Mouse (Mus musculus): ENCODE measurements around the gene Nup62. TPM values are rescaled to one million over a fixed set of nuclear protein-coding genes. Genes with fewer than 3 reads are reported as not detected.

Gene Nup62
- total RNA-seq, 2 experiments from 2014 or later: 20.1 to 25.2 TPM

- peak; percentile 100 for DNase-seq (ENCODE audit: low spot score)
These were observed 32.9 kb downstream of the Nup62 start, which contains the start of the genes Akt1s1 and Tbc1d17 for GRCm38 (mm10) chr7:44848561-44849415. TSS of gene Akt1s1 (plus strand) at chr7:44848991. TSS of gene Tbc1d17 (minus strand) at chr7:44849079.

DNA sequence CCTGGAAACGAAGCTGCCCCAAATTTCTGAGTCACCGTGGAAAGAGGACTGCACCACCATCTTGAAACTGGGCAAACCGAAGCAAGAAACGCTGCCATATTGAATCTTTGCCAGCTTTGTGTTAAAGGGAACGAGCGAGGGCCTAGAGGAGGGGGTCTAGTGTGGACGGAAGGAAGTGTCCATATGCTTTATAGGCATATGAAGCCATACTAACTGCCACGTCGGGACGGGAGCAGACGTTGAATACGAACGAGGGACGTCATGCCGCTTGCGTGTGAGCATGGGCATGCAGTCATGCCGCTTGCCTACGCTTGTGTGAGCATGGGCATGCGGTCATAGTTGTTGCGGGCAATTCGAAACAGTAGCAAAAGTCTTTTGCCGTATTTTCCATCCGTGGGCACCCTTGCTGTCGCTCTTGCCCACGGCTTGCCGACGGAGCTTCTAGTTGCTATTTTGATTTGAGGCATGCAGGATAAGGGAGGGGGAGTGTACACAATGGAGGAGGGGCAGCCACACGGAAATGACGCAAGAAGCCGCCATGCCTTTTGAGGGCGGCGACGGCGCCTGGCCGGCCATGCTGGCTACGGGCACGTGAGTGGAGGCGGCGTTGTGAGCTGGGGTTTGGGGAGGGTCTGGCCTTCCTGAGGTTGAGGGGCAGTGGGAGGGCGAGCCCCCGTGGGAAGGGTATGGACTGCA is 33.7 kb downstream of the Nup62 start:
- DNase-seq (ENCODE audit: low spot score): peak; percentile 92

GRCm38 (mm10) chr7:44850146-44850545 is 34.3 kb downstream of the Nup62 start:
- peak; percentile 69 for DNase-seq (ENCODE audit: low spot score)

- no peak for DNase-seq (ENCODE audit: low spot score)
These were observed 35.1 kb downstream of the Nup62 start for GRCm38 (mm10) chr7:44850789-44851624.

DNA sequence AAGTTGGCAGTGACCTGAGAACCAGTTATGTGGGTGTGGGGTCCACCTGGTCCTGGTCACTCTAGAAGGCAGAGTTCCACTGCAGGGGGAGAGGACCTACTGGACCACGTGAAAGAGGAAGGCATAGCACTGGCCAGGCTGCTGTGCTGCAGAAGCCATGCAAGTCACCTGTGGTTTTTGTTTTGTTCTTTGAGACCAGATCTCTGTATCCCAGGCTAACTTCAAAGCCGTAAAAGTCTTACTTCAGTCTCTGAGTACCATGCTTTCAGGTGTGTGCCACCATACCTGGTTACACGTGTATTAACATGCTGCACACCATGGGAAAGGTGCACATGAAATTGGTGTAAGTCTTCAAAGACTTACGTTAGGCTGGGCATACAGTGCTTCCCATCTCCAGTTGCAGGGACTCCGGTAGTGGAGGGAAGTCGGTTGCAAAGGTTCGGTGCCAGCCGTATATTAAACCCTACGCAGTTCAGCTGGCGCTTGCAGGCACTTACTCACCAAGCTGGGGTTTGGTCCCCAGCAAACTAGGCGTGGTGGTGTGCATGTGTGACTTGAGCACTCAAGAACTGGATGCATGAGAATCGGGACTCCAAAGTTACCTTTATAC is 35.8 kb downstream of the Nup62 start:
- no peak for DNase-seq (ENCODE audit: low spot score)

DNA sequence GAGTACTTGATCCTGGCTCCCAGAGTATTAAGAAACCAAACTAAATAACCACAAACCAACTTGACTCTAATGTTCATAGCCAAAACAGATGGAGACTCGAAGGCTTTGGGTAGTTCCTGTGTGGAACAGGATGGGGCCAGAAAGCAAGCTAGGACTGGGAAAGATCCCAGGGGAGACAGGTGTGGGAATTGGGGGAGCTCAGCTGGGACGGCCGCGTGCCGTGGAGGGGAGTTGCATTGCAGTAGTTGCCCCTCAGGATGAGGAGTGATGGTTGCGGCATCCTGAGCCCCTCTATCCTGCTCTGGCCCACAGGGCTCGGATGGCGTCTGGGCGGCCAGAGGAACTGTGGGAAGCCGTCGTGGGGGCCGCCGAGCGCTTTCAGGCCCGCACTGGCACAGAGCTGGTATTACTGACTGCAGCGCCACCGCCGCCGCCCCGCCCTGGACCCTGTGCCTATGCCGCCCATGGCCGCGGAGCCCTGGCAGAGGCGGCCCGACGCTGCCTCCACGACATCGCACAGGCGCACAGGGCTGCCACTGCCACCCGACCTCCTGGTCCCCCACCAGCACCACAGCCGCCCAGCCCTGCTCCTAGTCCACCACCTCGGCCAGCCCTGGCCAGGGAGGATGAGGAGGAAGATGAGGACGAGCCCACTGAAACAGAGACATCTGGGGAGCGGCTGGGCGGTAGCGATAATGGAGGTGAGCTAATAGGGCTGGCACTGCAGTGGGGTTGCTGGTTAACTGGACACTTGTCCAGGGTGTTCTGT is 36.6 kb downstream of the Nup62 start:
- DNase-seq (ENCODE audit: low spot score): no peak

GRCm38 (mm10) chr7:44853065-44853464 is 37.2 kb downstream of the Nup62 start:
- DNase-seq (ENCODE audit: low spot score): no peak

DNA sequence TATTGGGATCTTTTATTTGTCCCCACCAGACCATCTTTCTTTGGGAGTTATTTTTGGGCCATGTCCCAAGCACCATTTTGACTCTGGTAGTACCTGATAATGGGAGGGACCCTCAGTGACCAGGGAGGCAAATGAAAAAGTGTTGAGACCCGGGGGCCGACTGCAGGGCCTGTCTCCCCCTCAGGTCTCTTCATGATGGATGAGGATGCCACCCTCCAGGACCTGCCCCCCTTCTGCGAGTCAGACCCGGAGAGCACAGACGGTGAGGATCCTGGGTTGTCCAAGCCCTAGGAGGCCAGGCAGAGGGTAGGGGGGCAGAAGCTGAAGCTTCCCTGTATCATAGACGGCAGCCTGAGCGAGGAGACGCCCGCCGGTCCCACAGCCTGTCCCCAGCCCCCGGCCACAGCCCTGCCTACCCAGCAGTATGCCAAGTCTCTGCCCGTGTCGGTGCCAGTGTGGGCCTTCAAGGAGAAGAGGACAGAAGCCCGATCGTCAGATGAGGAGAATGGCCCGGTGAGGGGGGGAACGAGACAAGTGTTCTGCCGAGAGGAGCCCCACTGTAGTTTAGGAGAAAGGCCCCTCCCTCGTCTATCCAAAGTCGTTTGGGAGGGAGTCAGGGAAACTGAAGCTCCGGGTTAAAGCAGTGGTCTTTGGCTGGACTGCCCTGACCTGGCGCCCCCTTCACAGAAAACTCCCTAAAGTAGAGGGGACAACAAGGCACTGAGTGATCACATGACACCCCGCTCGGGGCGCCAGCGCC is 37.9 kb downstream of the Nup62 start:
- DNase-seq (ENCODE audit: low spot score): no peak

GRCm38 (mm10) chr7:44854356-44855031 is 38.6 kb downstream of the Nup62 start:
- DNase-seq (ENCODE audit: low spot score): peak; percentile 81

- no peak for DNase-seq (ENCODE audit: low spot score)
These were observed 39.1 kb downstream of the Nup62 start for GRCm38 (mm10) chr7:44855036-44855435.

DNA sequence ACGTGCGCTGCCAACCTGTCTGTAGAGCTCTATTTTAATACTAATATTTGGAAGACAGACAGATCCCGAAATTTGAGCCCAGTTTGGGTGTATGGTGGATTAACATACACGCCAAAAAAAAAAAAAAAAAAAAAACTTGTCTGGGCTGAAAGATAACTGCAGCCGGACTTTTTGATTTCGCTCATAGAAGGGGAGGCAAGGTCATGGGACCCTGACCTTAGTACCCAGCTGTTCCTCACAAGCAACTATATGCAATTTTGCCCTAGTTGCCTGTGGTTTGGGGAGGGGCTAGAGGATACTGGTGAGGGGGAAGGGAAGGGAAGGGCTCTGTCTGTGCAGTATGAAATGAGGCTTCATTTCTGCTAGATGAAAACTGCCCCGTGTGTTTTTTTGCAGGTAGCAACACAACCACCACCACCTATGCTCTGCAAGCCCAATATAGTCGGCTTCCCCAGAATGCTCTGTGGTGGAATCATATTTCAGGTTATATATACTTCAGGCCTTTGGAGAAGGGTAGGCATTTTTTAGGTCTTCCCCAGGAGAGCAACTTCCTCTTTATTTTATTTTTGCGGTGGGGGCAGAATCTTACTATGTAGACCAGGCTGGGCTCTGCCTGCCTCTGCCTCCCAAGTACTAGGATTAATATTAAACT is 40.5 kb downstream of the Nup62 start:
- DNase-seq (ENCODE audit: low spot score): no peak

DNA sequence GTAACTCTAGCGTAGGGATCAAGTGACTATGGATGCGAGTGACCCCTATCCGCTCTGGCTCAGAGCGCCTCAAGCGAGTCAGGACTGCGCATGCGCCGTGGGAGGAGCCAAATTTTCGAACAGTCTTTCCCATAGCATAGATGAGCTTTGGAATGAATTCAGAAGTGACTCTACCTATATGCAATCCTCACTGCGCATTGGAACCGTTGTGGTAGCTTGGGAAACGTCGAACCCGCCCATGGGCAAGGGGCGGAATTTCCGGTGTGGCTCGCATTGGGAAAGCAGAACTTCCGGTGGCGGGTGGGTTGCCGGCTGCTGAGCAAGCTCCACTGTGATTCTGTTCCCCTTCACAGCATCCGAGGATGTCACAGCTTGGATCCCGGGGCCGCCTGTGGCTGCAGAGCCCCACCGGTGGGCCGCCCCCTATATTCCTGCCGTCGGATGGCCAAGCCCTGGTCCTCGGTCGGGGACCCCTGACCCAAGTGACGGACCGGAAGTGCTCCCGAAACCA is 41.2 kb downstream of the Nup62 start, which contains the start of gene Pnkp:
Gene Pnkp (plus strand): TSS at position 98 of the 511 bp plus-strand sequence.
- DNase-seq (ENCODE audit: low spot score): peak; percentile 86

DNA sequence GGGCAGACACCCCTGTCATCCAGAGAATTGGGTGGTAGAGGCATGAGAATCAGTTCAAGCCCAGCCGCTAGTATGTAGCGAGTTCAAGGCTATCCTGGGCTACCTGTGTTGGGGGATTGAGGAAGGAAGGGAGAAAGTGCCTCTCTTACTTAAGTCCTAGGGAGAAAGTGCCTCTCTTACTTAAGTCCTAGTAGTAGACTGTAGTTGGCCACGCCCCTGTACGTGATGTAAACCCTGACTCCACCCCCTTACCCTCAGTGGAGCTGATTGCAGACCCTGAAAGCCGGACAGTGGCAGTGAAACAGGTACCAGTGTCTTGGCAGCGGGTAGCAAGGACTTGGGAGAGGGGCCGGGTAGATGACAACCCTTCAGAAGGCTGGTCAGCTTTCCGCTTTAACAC is 42.0 kb downstream of the Nup62 start:
- no peak for DNase-seq (ENCODE audit: low spot score)

- no peak for DNase-seq (ENCODE audit: low spot score)
These were observed 44.0 kb downstream of the Nup62 start for GRCm38 (mm10) chr7:44859896-44860295.

DNA sequence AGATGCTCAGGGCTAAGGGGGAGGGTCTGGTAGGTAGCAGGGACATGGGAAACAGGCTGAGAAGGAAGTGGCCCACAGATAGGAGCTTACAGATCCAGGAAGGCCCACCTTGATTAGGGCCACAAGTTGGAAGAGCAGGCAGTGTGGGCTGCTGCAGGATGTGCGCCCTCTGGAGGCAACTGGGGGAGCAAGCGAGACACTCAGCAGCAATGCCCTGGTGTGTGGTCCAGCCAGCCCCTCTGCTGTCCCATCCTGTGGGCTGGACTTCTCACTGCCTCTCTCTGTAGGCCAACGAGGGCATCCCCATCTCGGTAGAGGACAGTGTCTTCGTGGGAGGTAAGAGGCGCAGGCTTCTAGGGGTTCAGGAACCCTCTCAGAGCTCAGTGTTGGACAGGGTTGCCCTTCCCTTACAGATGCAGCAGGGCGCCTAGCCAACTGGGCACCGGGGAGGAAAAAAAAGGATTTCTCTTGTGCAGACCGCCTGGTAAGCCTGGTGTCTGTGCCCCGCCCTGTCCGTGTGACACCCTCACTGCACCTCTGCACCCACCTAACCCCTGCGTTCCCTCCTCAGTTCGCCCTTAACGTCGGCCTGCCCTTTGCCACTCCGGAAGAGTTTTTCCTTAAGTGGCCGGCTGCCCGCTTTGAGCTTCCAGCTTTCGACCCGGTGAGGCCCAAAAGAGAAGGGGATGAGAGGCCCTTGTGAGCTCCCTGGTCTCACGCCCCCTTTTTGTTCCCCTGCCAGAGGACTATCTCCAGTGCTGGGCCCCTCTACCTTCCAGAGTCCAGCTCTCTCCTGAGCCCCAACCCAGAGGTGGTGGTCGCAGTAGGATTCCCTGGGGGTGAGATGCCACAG is 44.9 kb downstream of the Nup62 start:
- DNase-seq (ENCODE audit: low spot score): peak; percentile 68

- no peak for DNase-seq (ENCODE audit: low spot score)
These were observed 45.5 kb downstream of the Nup62 start for GRCm38 (mm10) chr7:44861429-44861816.

DNA sequence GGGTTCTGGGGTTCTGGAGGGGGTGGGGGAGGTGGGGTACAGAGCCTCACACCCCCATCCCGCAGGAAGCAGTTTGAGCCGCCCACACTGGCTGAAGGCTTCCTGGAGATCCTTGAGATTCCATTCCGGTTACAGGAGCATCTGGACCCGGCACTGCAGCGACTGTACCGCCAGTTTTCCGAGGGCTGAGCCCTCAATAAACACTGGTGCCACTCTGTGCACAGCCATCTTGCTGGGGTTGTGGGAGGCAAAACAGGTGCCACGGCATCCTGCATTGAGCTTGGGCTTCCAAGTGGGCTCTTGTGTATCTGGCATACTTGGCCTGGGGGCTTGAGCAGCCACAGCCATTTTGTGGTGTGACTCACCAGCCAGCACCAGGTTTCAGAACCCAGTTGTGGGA is 46.5 kb downstream of the Nup62 start:
- no peak for DNase-seq (ENCODE audit: low spot score)

Measured in gastrocnemius, adult 18-20 months (tissue).